Mouse (Mus musculus) C2C12 (cell line): ENCODE measurements at regions not wholly inside any gene's neighbourhood (a gene's known extent, or its start where the extent isn't known, plus 50 kb on each side); places are given as distances from the start of the nearest gene placed in this dataset.

Source experiments
- CTCF ChIP-seq: IDR thresholded peaks from one replicate; pipeline ENCODE4 v1.5.1; 2011; ENCODE audit not compliant: control insufficient read depth, insufficient read depth, insufficient read length
- MYOG ChIP-seq: IDR thresholded peaks from one replicate; pipeline ENCODE4 v1.6.1; 2011; ENCODE audit not compliant: control insufficient read depth, insufficient read length; ENCODE audit errors: extremely low read depth
- USF1 ChIP-seq: IDR thresholded peaks from one replicate; pipeline ENCODE4 v1.6.1; 2011; ENCODE audit warnings: low read depth, mild to moderate bottlenecking, control low read depth, moderate library complexity

GRCm38 (mm10) chr14:104594851-104595250 is 72.4 kb upstream of the Rnf219 start:
- TF ChIP-seq CTCF (no peak), MYOG (no peak), USF1 (no peak)
